Mouse (Mus musculus) lung, postnatal 0 days (tissue): ENCODE measurements around the gene Prl2c5.
"Not testable (repeated sequence)": the region's sequence is repeated elsewhere in the genome, so short reads cannot be mapped to it uniquely, and the experiment has no call there.

Experiments
- CTCF ChIP-seq: IDR thresholded peaks from 2 replicates; pipeline ENCODE4 v1.5.1; 2016; ENCODE audit warnings: antibody characterized with exemption, mild to moderate bottlenecking
- EP300 ChIP-seq: IDR thresholded peaks from 2 replicates; pipeline ENCODE4 v1.6.1; 2016; ENCODE audit warnings: antibody characterized with exemption, mild to moderate bottlenecking, control low read depth

- TF ChIP-seq CTCF, EP300: not testable (repeated sequence)
Measured at GRCm38 (mm10) chr13:13216363-13216762, 33.8 kb downstream of the Prl2c5 start.
